Mouse (Mus musculus): Measurements from ENCODE around the gene Ncoa3.

DNA sequence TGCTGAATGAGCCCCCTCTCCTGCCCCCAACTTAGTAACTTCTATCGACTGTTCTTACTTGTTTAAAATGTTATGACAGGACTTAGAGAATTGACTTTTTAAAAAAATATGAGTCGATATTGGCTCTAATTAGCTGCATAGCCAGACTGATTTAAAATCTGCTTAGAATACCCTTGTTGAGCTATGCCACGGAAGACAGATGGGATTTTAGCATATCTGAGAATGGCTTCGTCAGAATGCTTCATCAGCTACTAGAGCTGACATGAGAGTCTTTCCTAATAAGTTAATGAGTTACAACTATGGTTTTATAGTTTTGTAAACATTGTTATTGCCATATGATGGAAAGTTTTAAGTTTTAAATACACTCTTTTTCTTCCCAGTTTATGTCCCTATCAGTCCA is 32.2 kb downstream of the Ncoa3 start:
- TF ChIP-seq CHD2 (IDR thresholded peaks at IDR 0.05; ENCODE audit: low read depth, low read length): no peak
- TF ChIP-seq ZNF384 (IDR thresholded peaks at IDR 0.05; ENCODE audit: low read depth, low read length): no peak
- no peak for TF ChIP-seq ZC3H11A (IDR thresholded peaks at IDR 0.05; ENCODE audit: borderline replicate concordance, low read depth, low read length)
- TF ChIP-seq HCFC1 (IDR thresholded peaks at IDR 0.05; ENCODE audit: borderline replicate concordance, insufficient read depth, low read length): no peak

Measured in ES-E14 (cell line).